Mouse (Mus musculus) midbrain, embryonic 15.5 days (tissue): ENCODE measurements around the gene Ptpn11. TPM values are rescaled to one million over a fixed set of nuclear protein-coding genes. Genes with fewer than 3 reads are reported as not detected.

Experiments
- ATAC-seq: fragments of 200-750 bp; cut with Nextera tagmentation; replicated peaks from 2 replicates; pipeline ENCODE4 v1.8.0; 2017; ENCODE audit warnings: moderate TSS enrichment
- H3K27ac ChIP-seq: fragments of 300-500 bp; sonication (generic); 2 replicates; pipeline ENCODE4 v1.5.1; 2015; ENCODE audit warnings: mild to moderate bottlenecking, inconsistent platforms
- H3K27me3 ChIP-seq: fragments of 300-500 bp; sonication (generic); replicated peaks from 2 replicates; pipeline ENCODE4 v1.6.1; 2015; ENCODE audit warnings: inconsistent platforms
- H3K36me3 ChIP-seq: fragments of 300-500 bp; sonication (generic); replicated peaks from 2 replicates; pipeline ENCODE4 v1.6.1; 2015; ENCODE audit warnings: inconsistent platforms
- H3K4me1 ChIP-seq: fragments of 300-500 bp; sonication (generic); 2 replicates; pipeline ENCODE4 v1.6.1; 2015; ENCODE audit warnings: inconsistent platforms
- H3K4me2 ChIP-seq: fragments of 300-500 bp; sonication (generic); 2 replicates; pipeline ENCODE4 v1.6.1; 2015; ENCODE audit warnings: inconsistent platforms, mild to moderate bottlenecking, moderate library complexity
- H3K4me3 ChIP-seq: fragments of 300-500 bp; sonication (generic); 2 replicates; pipeline ENCODE4 v1.5.1; 2015; ENCODE audit warnings: mild to moderate bottlenecking, inconsistent platforms
- H3K9ac ChIP-seq: fragments of 300-500 bp; sonication (generic); 2 replicates; pipeline ENCODE4 v1.6.1; 2015; ENCODE audit warnings: mild to moderate bottlenecking, inconsistent platforms
- H3K9me3 ChIP-seq: fragments of 300-500 bp; sonication (generic); 2 replicates; pipeline ENCODE4 v1.6.1; 2016; ENCODE audit warnings: inconsistent platforms
- WGBS: fragments of 180-500 bp; shearing (Covaris S2); methylation state at CpG from one replicate; pipeline ENCODE4 v1.1.7; 2015; ENCODE audit warnings: mixed read lengths; 5-methylcytosine and 5-hydroxymethylcytosine counted together
- polyA plus RNA-seq: library from polyadenylated mRNA; unstranded; fragments of >200 nt; fragmentation: Nextera tagmentation; extraction: Ambion mirVana; gene quantifications from 2 replicates; pipeline ENCODE4 v1.2.1, GENCODE M21; 2015

Ptpn11 gene
- polyA plus RNA-seq, 1 experiment from 2014 or later: 23.7 TPM

DNA sequence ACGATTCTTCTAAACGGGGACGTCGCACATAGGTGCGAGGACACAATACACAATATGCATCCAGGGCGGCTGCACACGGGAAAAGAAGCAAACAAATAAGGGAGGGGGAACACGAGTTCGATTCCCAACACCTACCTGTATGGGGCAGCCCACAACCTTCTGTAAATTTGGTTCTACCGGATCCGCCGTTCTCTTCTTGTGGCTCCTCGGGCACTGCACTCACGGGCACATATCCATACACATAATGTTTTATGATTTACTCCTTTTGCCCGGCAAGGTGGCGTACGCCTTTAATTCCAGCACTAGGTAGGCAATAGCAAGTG is 348 bp upstream of the Ptpn11 start:
- 12% methylated on average over 17 of the region's 17 CpGs for WGBS
- Histone ChIP-seq H3K4me2 (peak overlapping the region; percentile 51), H3K27ac (peak overlapping the region; percentile 82), H3K36me3 (no peaks in the 10 kb centered on the region), H3K9ac (peak overlapping the region; percentile 88), H3K9me3 (no peaks in the 10 kb centered on the region), H3K4me3 (peak overlapping the region; percentile 58), H3K4me1 (peaks cover 42% of the 10 kb centered on the region), H3K27me3 (no peaks in the 10 kb centered on the region)
- ATAC-seq: peak; percentile 65

DNA sequence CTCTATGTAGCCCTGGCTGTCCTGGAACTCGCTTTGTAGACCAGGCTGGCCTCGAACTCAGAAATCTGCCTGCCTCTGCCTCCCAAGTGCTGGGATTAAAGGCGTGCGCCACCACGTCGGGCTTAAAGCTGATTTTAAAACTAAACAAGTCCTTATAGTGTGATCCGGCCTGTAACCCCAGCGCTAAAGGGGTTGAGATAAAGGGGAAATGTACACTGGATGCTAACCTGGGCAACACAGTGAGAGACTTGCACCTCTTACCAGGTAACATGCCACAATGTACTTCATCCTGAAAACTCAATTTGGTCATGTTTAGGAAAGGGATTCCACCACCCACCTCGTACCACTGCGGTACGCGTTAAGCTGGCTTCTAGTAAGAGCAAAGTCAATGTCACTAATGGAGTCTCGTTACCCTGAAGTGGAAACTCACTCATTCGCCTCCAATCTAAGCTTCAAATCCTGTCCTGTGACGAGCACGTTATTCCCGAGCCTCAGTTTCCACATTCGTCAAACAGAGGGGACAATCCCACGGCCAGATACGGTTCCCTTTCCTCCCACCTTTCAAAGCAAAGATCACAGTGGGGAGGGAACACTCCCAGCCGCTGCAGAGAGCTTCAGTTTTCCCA is 874 bp downstream of the Ptpn11 start:
- H3K36me3 ChIP-seq: no peaks in the 10 kb centered on the region
- H3K4me2 ChIP-seq: peak overlapping the region; percentile 69
- WGBS: 32% methylated on average over 21 of the region's 21 CpGs
- peak overlapping the region; percentile 58 for H3K4me3 ChIP-seq
- H3K9me3 ChIP-seq: no peaks in the 10 kb centered on the region
- ATAC-seq: 0 out of 2 replicates have a peak, but pooled peaks have one; percentile 12
- peak overlapping the region; percentile 88 for H3K9ac ChIP-seq
- no peaks in the 10 kb centered on the region for H3K27me3 ChIP-seq
- H3K4me1 ChIP-seq: peaks cover 52% of the 10 kb centered on the region
- H3K27ac ChIP-seq: peak overlapping the region; percentile 82

DNA sequence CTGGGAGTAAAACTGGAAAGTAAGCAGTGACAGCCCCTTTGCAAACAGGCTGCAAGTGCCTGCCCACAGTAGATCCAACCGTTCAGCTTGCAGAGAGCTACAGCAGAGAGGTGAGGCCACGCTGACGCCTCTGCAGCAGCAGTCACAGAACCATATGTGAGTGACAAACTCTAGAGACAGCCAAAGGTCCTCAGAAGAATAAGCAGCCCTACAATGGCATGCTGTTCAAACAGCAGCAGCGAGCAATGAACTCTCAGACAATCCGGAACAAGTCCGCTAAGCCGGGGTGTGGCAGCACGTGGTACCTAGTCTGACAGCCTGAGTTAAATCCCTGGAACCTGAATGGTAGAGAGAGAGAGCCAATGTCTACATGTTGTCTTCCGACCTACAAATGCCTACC is 2.0 kb downstream of the Ptpn11 start:
- H3K27ac ChIP-seq: no peak overlapping the region
- H3K9me3 ChIP-seq: no peaks in the 10 kb centered on the region
- 71% methylated on average over 9 of the region's 9 CpGs for WGBS
- H3K9ac ChIP-seq: no peak overlapping the region
- H3K4me1 ChIP-seq: peaks cover 63% of the 10 kb centered on the region
- H3K27me3 ChIP-seq: no peaks in the 10 kb centered on the region
- H3K36me3 ChIP-seq: no peaks in the 10 kb centered on the region
- H3K4me3 ChIP-seq: no peak overlapping the region
- no peak for ATAC-seq
- H3K4me2 ChIP-seq: peak overlapping the region; percentile 12

DNA sequence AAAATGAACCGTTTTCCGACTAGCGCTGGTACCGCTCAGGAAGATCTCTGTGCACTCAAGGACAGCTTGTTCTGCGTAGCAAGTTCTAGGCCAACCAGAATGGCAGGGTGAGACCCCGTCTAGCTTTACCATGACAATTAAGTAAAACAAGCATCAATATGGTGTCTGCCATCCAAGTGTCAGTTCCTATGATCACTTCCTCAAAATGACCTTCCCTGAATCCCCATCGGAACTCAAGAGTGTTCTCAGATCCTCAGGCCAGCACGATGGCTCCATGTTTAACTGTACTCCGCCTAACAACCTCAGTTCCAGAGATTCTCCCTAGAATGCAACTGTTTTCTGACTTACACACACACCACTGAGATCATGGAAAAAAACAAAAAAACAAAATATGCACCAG is 2.9 kb downstream of the Ptpn11 start:
- Histone ChIP-seq H3K9ac (no peak overlapping the region), H3K9me3 (no peaks in the 10 kb centered on the region), H3K36me3 (no peaks in the 10 kb centered on the region), H3K27me3 (no peaks in the 10 kb centered on the region), H3K4me3 (no peak overlapping the region), H3K4me1 (peaks cover 70% of the 10 kb centered on the region), H3K4me2 (no peak overlapping the region), H3K27ac (no peak overlapping the region)
- ATAC-seq: no peak
- 94% methylated on average over 9 of the region's 9 CpGs for WGBS

DNA sequence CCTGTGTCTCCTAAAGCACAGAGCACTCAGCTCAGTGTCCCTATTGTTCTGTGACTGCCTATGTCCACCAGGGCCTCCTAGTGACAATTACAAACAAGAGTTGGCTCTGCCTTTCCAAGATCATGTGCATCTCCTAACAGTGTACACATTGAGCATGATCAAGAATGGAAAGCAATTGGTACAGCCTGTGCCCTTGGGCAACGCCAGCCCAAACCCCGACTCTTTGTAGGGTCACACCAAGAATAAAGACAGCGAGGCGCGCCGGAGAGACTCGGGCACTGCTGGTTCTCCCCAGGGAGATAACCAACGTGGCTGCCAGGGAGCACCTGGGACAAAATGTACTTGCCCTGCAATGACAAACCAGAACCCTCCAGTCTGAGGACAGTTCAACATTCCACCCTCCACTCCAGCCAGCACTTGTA is 3.6 kb downstream of the Ptpn11 start:
- Histone ChIP-seq H3K4me3 (no peak overlapping the region), H3K4me1 (peaks cover 74% of the 10 kb centered on the region), H3K4me2 (no peak overlapping the region), H3K9me3 (no peaks in the 10 kb centered on the region), H3K27ac (no peak overlapping the region), H3K36me3 (no peaks in the 10 kb centered on the region), H3K27me3 (no peaks in the 10 kb centered on the region), H3K9ac (no peak overlapping the region)
- 69% methylated on average over 8 of the region's 8 CpGs for WGBS
- ATAC-seq: no peak

DNA sequence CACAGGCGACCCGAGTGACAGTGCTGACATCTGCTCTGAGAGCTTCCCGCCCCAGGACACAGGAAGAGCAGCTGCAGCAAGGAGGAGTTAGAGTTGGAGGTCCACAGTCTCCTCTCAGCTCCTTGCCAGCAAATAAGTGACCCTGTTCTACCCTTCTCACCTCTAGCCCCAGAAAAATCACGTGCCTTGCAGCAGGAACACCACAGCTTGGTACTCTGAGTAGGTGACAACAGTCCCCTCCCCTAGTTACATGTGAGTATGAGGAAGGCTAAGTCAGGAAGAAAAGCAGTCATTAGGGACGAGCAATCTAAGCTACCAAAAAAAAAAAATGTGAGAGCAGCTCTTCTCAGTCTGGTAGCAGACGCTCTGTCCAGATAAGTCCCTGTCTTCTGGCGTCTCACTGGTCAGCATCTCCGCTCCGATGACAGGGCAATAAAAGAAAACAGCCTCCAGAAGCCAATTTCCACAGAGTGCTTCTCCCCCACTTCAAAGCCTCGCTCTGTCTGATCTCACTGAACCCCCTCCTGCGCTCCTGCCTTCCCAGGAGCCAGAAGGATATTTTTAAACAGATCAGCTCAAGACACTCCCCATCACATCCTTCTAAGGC is 6.1 kb downstream of the Ptpn11 start:
- Histone ChIP-seq H3K27me3 (no peaks in the 10 kb centered on the region), H3K4me2 (no peak overlapping the region; the same call in 1 of the 2 replicates), H3K36me3 (no peaks in the 10 kb centered on the region), H3K4me1 (peaks cover 67% of the 10 kb centered on the region), H3K9ac (0 out of 2 replicates have a peak overlapping the region, but pooled peaks have one; percentile 14), H3K27ac (peak overlapping the region; percentile 59), H3K4me3 (no peak overlapping the region), H3K9me3 (no peaks in the 10 kb centered on the region)
- 0 out of 2 replicates have a peak, but pooled peaks have one; percentile 27 for ATAC-seq
- 41% methylated on average over 11 of the region's 11 CpGs for WGBS

DNA sequence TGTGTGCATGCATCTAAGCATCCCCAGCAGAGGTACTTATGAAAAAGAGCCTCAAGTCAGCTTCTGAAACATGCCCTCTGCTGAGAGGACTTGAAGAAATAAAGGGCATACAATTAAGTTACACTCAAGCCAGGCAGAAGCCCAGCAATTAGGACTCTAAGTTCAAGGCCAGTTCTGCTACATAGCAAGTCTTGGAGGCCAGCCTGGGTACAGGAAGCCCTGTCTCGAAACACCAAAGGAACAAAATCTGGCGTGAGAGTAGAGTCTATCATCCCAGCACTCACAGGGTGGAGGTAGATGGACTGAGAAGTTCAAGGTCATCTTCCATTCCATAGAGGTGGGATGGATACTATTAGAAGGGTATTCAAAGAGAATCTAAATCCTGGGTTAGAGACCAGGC is 6.8 kb downstream of the Ptpn11 start:
- WGBS: 72% methylated on average over 2 of the region's 2 CpGs
- H3K9me3 ChIP-seq: no peaks in the 10 kb centered on the region
- no peak overlapping the region for H3K9ac ChIP-seq
- H3K4me3 ChIP-seq: no peak overlapping the region
- no peaks in the 10 kb centered on the region for H3K27me3 ChIP-seq
- ATAC-seq: no peak
- peaks cover 63% of the 10 kb centered on the region for H3K4me1 ChIP-seq
- H3K27ac ChIP-seq: peak overlapping the region; percentile 46
- H3K4me2 ChIP-seq: no peak overlapping the region; the same call in 1 of the 2 replicates
- no peaks in the 10 kb centered on the region for H3K36me3 ChIP-seq

DNA sequence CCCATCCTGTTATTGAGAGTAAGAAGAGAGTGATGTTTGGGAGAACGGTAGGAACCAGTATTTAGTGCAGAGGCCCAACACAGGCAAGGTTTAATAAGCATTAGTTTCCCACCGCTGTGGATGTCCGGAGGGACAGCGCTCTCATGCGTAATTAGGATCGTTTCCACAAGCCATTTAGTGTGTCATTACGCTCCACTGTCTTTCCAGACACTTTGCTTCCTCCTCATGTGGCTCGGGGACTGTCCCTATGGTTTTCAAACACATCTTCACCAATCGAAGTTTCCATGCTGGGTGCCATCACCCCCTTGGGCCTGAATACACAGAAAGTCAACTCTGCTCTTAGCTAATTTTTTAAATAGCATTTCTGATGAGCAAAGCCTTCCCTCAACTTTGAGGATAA is 7.9 kb downstream of the Ptpn11 start:
- H3K9ac ChIP-seq: no peak overlapping the region
- H3K9me3 ChIP-seq: no peaks in the 10 kb centered on the region
- H3K27ac ChIP-seq: no peak overlapping the region
- H3K4me3 ChIP-seq: no peak overlapping the region
- H3K36me3 ChIP-seq: no peaks in the 10 kb centered on the region
- no peaks in the 10 kb centered on the region for H3K27me3 ChIP-seq
- H3K4me1 ChIP-seq: peaks cover 53% of the 10 kb centered on the region
- WGBS: 75% methylated on average over 9 of the region's 9 CpGs
- ATAC-seq: no peak
- no peak overlapping the region for H3K4me2 ChIP-seq

DNA sequence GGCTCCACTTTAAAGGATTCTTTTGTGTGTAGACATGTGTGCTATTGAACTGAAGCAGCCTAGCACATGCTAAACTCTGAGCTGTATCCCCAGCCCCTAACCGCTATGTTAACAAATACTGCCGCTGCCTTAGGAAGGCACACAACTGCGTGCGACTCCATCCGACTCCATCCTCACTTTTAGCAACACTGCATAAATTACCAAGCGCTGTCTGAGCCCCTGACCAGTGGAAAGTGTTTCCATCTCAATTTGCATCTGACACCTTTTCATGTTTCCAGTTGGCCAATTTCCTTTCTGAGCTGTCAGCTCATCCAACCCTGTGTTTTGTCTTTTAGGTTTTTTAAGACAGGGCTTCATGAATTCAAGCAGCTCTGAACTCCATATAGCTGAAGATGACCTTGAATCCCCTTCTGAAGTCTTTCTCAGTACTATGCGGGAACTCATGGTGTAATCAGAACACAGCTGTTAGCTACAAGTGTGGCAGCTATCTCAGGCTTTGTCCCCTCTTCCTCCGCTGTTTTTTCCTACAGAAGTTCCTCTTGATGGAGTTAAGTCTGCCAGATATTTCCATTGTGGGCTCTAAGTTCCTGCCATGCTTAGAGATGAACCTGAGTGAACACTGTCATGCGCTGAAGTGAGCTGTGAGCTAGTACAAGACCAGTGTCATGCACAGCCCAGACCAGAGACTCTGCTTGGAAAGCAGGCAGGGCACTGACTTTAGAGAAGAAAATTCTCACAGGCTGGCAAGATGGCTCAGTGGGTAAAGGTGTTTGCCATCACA is 11.9 kb downstream of the Ptpn11 start:
- H3K9ac ChIP-seq: no peak overlapping the region
- no peak overlapping the region for H3K4me3 ChIP-seq
- H3K4me2 ChIP-seq: no peak overlapping the region
- no peak overlapping the region; the same call in 1 of the 2 replicates for H3K27ac ChIP-seq
- H3K36me3 ChIP-seq: no peaks in the 10 kb centered on the region
- WGBS: 60% methylated on average over 9 of the region's 9 CpGs
- H3K9me3 ChIP-seq: no peaks in the 10 kb centered on the region
- H3K4me1 ChIP-seq: peaks cover 15% of the 10 kb centered on the region
- ATAC-seq: no peak
- no peaks in the 10 kb centered on the region for H3K27me3 ChIP-seq

DNA sequence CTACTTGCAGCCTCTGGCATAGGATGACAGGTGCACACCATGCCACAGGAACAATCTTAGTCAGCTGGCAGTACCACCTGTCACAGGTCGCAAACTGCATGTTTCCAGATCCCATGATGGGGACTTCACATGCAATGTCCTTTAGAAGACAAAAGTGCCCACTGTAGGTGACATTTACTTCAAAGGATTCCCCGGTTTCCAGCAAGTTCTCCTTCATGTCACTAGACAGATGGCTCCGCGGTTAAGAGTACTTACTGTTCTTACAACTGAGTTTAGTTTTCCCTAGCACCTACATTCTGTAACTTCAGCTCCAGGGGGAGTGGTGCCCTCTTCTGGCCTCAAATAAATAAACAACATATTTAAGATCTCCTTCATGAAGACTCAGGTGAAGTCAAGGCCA is 18.4 kb downstream of the Ptpn11 start:
- Histone ChIP-seq H3K4me1 (no peaks in the 10 kb centered on the region), H3K4me2 (no peak overlapping the region), H3K27me3 (no peaks in the 10 kb centered on the region), H3K36me3 (0 out of 2 replicates have a peak, but pooled peaks cover 8% of the 10 kb centered on the region), H3K9ac (no peak overlapping the region), H3K4me3 (no peak overlapping the region), H3K9me3 (no peaks in the 10 kb centered on the region), H3K27ac (no peak overlapping the region)
- no peak for ATAC-seq
- WGBS: 83% methylated on average over 4 of the region's 4 CpGs

DNA sequence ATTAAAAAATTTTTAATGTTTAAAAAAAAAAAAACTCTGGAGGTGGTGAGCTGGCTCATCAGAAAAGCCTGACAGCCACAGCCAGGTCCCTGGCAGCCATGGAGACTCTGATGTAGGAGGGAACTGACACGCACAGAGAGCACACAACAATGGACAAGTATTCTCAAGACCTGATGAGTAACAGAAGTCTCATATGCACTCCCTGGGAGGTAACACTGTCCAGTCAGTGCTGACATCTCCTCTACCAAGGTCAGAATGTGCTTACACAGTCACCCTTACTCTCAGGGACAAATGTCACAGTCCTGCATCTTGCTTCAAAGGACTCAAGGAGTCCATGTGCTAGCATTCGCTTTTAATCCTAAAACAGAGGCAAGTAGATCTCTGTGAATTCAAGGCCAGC is 21.6 kb downstream of the Ptpn11 start:
- no peak for ATAC-seq
- Histone ChIP-seq H3K4me2 (no peak overlapping the region), H3K27ac (no peak overlapping the region), H3K9me3 (no peaks in the 10 kb centered on the region), H3K27me3 (no peaks in the 10 kb centered on the region), H3K9ac (no peak overlapping the region), H3K36me3 (peaks cover 24% of the 10 kb centered on the region), H3K4me3 (no peak overlapping the region), H3K4me1 (no peaks in the 10 kb centered on the region)
- WGBS: 85% methylated on average over 2 of the region's 2 CpGs

DNA sequence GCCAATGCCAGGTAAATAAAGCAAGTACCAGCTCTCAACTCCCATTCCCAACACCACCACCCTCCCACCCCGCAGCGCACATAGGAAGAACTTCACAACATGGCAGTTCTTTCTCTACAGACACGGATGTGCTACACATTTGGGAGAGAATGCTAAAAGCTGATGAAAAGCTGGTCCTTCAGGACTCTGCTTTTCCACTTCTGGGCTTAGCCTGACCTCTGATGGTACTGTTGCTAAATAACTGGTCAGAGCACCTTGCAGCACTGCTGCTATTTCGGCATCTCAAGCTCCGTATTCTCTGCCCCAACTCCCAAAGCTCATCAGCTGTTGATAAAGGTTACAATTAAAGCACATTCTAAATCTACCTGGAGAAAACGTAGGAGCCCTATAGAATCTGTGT is 24.3 kb downstream of the Ptpn11 start:
- 96% methylated on average over 6 of the region's 6 CpGs for WGBS
- no peak overlapping the region for H3K4me3 ChIP-seq
- ATAC-seq: no peak
- H3K4me2 ChIP-seq: no peak overlapping the region
- H3K27ac ChIP-seq: no peak overlapping the region
- peaks cover 49% of the 10 kb centered on the region for H3K36me3 ChIP-seq
- H3K27me3 ChIP-seq: no peaks in the 10 kb centered on the region
- no peaks in the 10 kb centered on the region for H3K9me3 ChIP-seq
- H3K9ac ChIP-seq: no peak overlapping the region
- H3K4me1 ChIP-seq: no peaks in the 10 kb centered on the region
